Mouse (Mus musculus) hindbrain, embryonic 10.5 days (tissue): Measurements from ENCODE around the gene Fxyd5. TPM values are rescaled to one million over a fixed set of nuclear protein-coding genes. Genes with fewer than 3 reads are reported as not detected.

ENCODE experiments used
- DNase-seq: peaks from one replicate; pipeline ENCODE4 v3.0.0-alpha.2; 2017; ENCODE audit warnings: low spot score
- H3K27ac ChIP-seq: fragments of 300-500 bp; sonication (generic); 2 replicates; pipeline ENCODE4 v1.5.1; 2016; ENCODE audit warnings: mild to moderate bottlenecking, moderate library complexity
- H3K27me3 ChIP-seq: fragments of 300-500 bp; sonication (generic); 2 replicates; pipeline ENCODE4 v1.6.1; 2016; ENCODE audit warnings: mild to moderate bottlenecking; ENCODE audit not compliant: poor library complexity, insufficient read depth, severe bottlenecking
- H3K36me3 ChIP-seq: fragments of 300-500 bp; sonication (generic); 2 replicates; pipeline ENCODE4 v1.6.1; 2016; ENCODE audit warnings: mild to moderate bottlenecking, moderate library complexity
- H3K4me1 ChIP-seq: fragments of 300-500 bp; sonication (generic); replicated peaks from 2 replicates; pipeline ENCODE4 v1.6.1; 2016; ENCODE audit warnings: mild to moderate bottlenecking
- H3K4me3 ChIP-seq: fragments of 300-500 bp; sonication (generic); 2 replicates; pipeline ENCODE4 v1.5.1; 2016; ENCODE audit warnings: mild to moderate bottlenecking, moderate library complexity
- H3K9me3 ChIP-seq: fragments of 300-500 bp; sonication (generic); 2 replicates; pipeline ENCODE4 v1.6.1; 2016; ENCODE audit warnings: mild to moderate bottlenecking, moderate library complexity
- WGBS: fragments of 180-500 bp; shearing (Covaris S2); methylation state at CpG from one replicate; pipeline ENCODE4 v1.1.7; 2016; 5-methylcytosine and 5-hydroxymethylcytosine counted together
- polyA plus RNA-seq: library from polyadenylated mRNA; unstranded; fragments of >200 nt; fragmentation: Nextera tagmentation; extraction: Ambion mirVana; gene quantifications from 2 replicates; pipeline ENCODE4 v1.2.1, GENCODE M21; 2016

The Fxyd5 gene
- polyA plus RNA-seq, 1 experiment from 2014 or later = 14.7 TPM

GRCm38 (mm10) chr7:30992148-30992547 is 50.1 kb downstream of the Fxyd5 start:
- Histone ChIP-seq H3K27me3 (no peaks in the 10 kb centered on the region), H3K36me3 (no peaks in the 10 kb centered on the region), H3K4me1 (no peaks in the 10 kb centered on the region), H3K4me3 (no peak overlapping the region), H3K27ac (no peak overlapping the region), H3K9me3 (peaks cover 12% of the 10 kb centered on the region)
- DNase-seq = no peak
- WGBS = 83% methylated on average over 5 of the region's 5 CpGs

DNA sequence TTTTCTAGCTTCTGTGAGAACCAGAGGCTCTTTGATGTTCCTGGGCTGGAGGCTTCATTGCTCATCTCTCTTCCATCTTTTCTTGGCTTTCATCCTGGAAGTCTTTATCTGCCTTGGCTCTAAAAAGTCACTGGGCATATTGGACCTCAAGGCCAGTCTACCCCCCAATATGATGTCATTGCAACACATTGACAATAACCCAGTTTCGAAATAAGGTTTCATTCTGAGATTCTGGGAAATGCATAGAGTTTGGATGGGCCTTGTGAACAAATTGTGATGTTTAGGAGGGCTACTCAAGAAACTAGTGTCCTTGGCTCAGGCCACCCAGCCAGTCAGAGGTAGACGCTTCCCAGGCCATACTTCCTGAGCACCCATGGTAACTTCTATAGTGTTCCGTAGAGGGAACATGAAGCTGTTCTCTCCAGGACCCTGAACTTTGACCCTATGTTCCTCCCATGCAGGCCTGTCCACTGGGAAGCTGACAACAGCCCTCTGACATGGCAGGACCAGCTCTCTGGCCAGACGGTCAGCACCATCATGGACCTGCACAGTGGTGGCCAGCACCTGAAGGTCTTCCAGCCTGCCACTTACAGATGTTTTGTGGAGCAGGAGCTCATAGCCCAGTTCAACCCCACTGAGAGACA is 53.6 kb downstream of the Fxyd5 start:
- Histone ChIP-seq H3K27ac (no peak overlapping the region), H3K27me3 (no peaks in the 10 kb centered on the region), H3K36me3 (no peaks in the 10 kb centered on the region), H3K9me3 (no peaks in the 10 kb centered on the region), H3K4me1 (no peaks in the 10 kb centered on the region), H3K4me3 (no peak overlapping the region)
- DNase-seq = no peak
- WGBS = 82% methylated on average over 4 of the region's 4 CpGs

DNA sequence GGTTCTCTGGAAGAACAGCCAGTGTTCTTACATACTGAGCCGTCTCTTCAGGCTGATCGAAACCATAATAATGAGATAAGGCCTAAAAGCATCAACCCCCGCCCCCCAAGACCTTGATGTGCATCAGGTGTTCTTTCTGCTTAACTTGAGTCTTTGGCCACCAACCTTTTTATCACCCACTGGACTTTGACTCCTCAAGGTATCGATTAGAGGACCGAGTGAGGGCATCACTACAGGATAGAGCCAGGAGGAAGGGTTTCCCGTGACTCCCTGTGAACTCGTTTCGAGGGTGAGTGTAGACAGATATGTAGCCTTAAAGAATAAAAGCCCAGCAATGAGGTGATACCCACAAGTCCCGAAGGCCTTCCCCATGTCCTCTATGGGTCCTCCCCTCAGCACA is 56.9 kb downstream of the Fxyd5 start:
- Histone ChIP-seq H3K27ac (no peak overlapping the region), H3K4me3 (no peak overlapping the region), H3K9me3 (no peaks in the 10 kb centered on the region), H3K4me1 (no peaks in the 10 kb centered on the region), H3K36me3 (no peaks in the 10 kb centered on the region), H3K27me3 (no peaks in the 10 kb centered on the region)
- WGBS = 86% methylated on average over 9 of the region's 9 CpGs
- no peak for DNase-seq

Other genes starting within 250 kb of the Fxyd5 start
- not detected in 2 replicates for gene Ffar2, start 218.7 kb downstream of the Fxyd5 start, polyA plus RNA-seq
- not detected in 2 replicates for gene Ffar3, start 186.3 kb downstream of the Fxyd5 start, polyA plus RNA-seq
- not detected in 2 replicates for gene Ffar1, start 180.9 kb downstream of the Fxyd5 start, polyA plus RNA-seq
- gene Cd22, start 162.1 kb downstream of the Fxyd5 start, polyA plus RNA-seq = 0.11 TPM in 1 of 2 replicates, not detected in the other
- 0.61 and 0.67 TPM in 2 replicates for gene Mag, start 127.6 kb downstream of the Fxyd5 start, polyA plus RNA-seq
- not detected in 2 replicates for gene Hamp2, start 117.8 kb downstream of the Fxyd5 start, polyA plus RNA-seq
- gene Hamp, start 98.4 kb downstream of the Fxyd5 start, polyA plus RNA-seq = not detected in 2 replicates
- 23.6 and 26.3 TPM in 2 replicates for gene Usf2, start 85.7 kb downstream of the Fxyd5 start, polyA plus RNA-seq
- 21.2 and 29.8 TPM in 2 replicates for gene Lsr, start 69.0 kb downstream of the Fxyd5 start, polyA plus RNA-seq
- gene Fam187b, start 68.7 kb downstream of the Fxyd5 start, polyA plus RNA-seq = 1.4 and 2.0 TPM in 2 replicates
- gene Fxyd7, start 9.0 kb upstream of the Fxyd5 start, polyA plus RNA-seq = 1.4 and 7.6 TPM in 2 replicates
- gene Fxyd1, start 14.7 kb upstream of the Fxyd5 start, polyA plus RNA-seq = 14.0 and 17.1 TPM in 2 replicates
- 2.3 and 6.3 TPM in 2 replicates for gene Lgi4, start 16.9 kb upstream of the Fxyd5 start, polyA plus RNA-seq
- gene Fxyd3, start 34.2 kb upstream of the Fxyd5 start, polyA plus RNA-seq = 7.9 and 10.8 TPM in 2 replicates
- 3.0 and 4.5 TPM in 2 replicates for gene Hpn, start 72.8 kb upstream of the Fxyd5 start, polyA plus RNA-seq
- 1.2 and 1.3 TPM in 2 replicates for gene Scn1b, start 84.5 kb upstream of the Fxyd5 start, polyA plus RNA-seq
- 111 and 144 TPM in 2 replicates for gene Gramd1a, start 113.4 kb upstream of the Fxyd5 start, polyA plus RNA-seq
- gene Scgb2b2, start 248.0 kb upstream of the Fxyd5 start, polyA plus RNA-seq = not detected in 2 replicates
- gene Scgb1b2, start 249.3 kb upstream of the Fxyd5 start, polyA plus RNA-seq = not detected in 2 replicates